Mouse (Mus musculus) ES-E14 (cell line): ENCODE measurements around the gene Mef2c. TPM values are rescaled to one million over a fixed set of nuclear protein-coding genes. Genes with fewer than 3 reads are reported as not detected.

Experiments used
- DNase-seq: peaks from one replicate; pipeline ENCODE4 v3.0.0-alpha.2; 2013; ENCODE audit warnings: low read depth, low spot score
- H3K27ac ChIP-seq: 2 replicates; pipeline ENCODE4 v1.5.1; 2012; ENCODE audit warnings: low read depth, mild to moderate bottlenecking, low read length, moderate library complexity, mixed read lengths; ENCODE audit not compliant: poor library complexity, insufficient read depth, severe bottlenecking
- H3K36me3 ChIP-seq: 2 replicates; pipeline ENCODE4 v1.6.1; 2012; ENCODE audit warnings: mild to moderate bottlenecking, low read length, moderate library complexity, mixed read lengths; ENCODE audit not compliant: control insufficient read depth, poor library complexity, insufficient read depth, severe bottlenecking
- H3K4me1 ChIP-seq, 2 experiments: fragments of 150-350 bp in 1 of 2; sonication (generic) in 1 of 2; 2 replicates each; pipeline ENCODE4 v1.6.1; 2012; ENCODE audit warnings: low read length in 2 of 2, mild to moderate bottlenecking in 1 of 2, mixed read lengths in 1 of 2; ENCODE audit not compliant: control insufficient read depth in 2 of 2, insufficient read depth in 2 of 2, poor library complexity in 1 of 2
- H3K4me3 ChIP-seq, 2 experiments: fragments of 150-350 bp in 1 of 2; sonication (generic) in 1 of 2; 2 replicates each; pipeline ENCODE4 v1.5.1; 2012; ENCODE audit warnings: low read length in 2 of 2, low read depth in 1 of 2, mild to moderate bottlenecking in 1 of 2, mixed read lengths in 1 of 2; ENCODE audit not compliant: insufficient read depth in 1 of 2, poor library complexity in 1 of 2, severe bottlenecking in 1 of 2
- H3K9ac ChIP-seq: 2 replicates; pipeline ENCODE4 v1.6.1; 2012; ENCODE audit warnings: low read depth, mild to moderate bottlenecking, low read length, mixed read lengths; ENCODE audit not compliant: poor library complexity, insufficient read depth, severe bottlenecking
- H3K9me3 ChIP-seq: fragments of 150-350 bp; sonication (generic); 2 replicates; pipeline ENCODE4 v1.6.1; 2012; ENCODE audit warnings: low read depth, mild to moderate bottlenecking, low read length; ENCODE audit not compliant: control insufficient read depth, insufficient read depth
- CHD2 ChIP-seq: IDR thresholded peaks from 2 replicates; pipeline ENCODE4 v1.6.1; 2014; ENCODE audit warnings: mild to moderate bottlenecking, low read depth, low read length, inconsistent platforms
- HCFC1 ChIP-seq: IDR thresholded peaks from 2 replicates; pipeline ENCODE4 v1.6.1; 2012; ENCODE audit warnings: low read length, inconsistent platforms, borderline replicate concordance; ENCODE audit not compliant: insufficient read depth
- MAFK ChIP-seq: IDR thresholded peaks from 2 replicates; pipeline ENCODE4 v1.6.1; 2014; ENCODE audit warnings: mild to moderate bottlenecking, low read depth, low read length, inconsistent platforms; ENCODE audit not compliant: insufficient read depth
- ZC3H11A ChIP-seq: IDR thresholded peaks from 2 replicates; pipeline ENCODE4 v1.6.1; 2012; ENCODE audit warnings: low read depth, mild to moderate bottlenecking, inconsistent platforms, low read length, borderline replicate concordance
- ZNF384 ChIP-seq: IDR thresholded peaks from 2 replicates; pipeline ENCODE4 v1.6.1; 2012; ENCODE audit warnings: low read depth, low read length, inconsistent platforms
- in situ Hi-C, 2 experiments: fragments of 600-800 bp; cut with MboI; formaldehyde crosslinking; loops; one replicate each; pipeline ENCODE4 v1.15.1; 2025; ENCODE audit warnings: low sequenced_read_pairs in 2 of 2, inconsistent platforms in 1 of 2; ENCODE audit not compliant: unreplicated experiment in 2 of 2
- total RNA-seq: library from RNA; depleted of rRNA; stranded (reverse); fragments of 300-350 nt; gene quantifications from 2 replicates; pipeline ENCODE4 v1.2.3, GENCODE M21; 2012

Mef2c gene
- total RNA-seq, 1 experiment = 0.76 TPM

DNA sequence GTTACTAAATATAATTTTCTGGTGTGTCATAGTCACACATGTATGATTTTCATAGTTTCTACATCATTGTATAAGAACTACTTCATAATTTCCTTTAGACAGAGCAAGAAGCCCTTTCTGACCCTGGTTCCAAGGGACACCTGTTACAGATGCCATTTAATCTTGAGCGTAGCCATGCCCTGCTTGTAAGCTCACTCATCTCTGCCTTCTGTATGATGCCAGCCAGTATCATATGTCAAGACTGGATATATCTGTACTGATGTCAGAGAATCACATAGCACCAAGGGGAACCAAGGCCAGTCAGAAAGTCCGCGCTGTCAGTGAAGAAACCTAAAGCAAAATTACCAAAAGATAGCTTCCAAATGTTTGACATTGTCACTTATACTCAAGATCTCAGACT, 133.8 kb downstream of the Mef2c start:
- Histone ChIP-seq H3K36me3 (no peaks in the 10 kb centered on the region), H3K9ac (no peak overlapping the region), H3K9me3 (no peaks in the 10 kb centered on the region), H3K4me3 (no peak overlapping the region), H3K27ac (no peak overlapping the region), H3K4me1 (no peaks in the 10 kb centered on the region)
- in situ Hi-C loops = no loop called here
- TF ChIP-seq HCFC1 (no peak), MAFK (no peak), CHD2 (no peak), ZC3H11A (no peak), ZNF384 (no peak)
- no peak for DNase-seq

DNA sequence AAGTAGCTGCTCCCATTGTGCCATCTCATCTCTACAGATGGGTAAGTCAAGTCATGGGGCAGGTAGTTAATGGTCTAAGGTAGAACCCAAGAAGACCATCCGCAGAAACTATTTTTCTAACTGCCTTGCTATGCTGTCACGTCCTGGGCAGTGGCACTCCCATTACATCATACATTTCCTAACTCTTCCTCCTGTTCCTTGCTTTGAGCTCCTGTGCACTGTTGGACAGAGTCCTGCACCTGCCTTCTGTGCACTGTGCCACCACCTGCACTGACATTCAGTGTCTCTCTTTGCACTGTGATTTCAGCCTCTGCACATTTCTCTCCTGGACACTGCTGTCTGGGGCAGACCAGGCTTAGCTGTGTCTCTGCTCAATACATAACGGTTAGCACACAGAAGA, 134.9 kb downstream of the Mef2c start:
- H3K4me3 ChIP-seq = no peak overlapping the region
- H3K27ac ChIP-seq = no peak overlapping the region
- no peaks in the 10 kb centered on the region for H3K36me3 ChIP-seq
- in situ Hi-C loops = no loop called here
- no peaks in the 10 kb centered on the region for H3K4me1 ChIP-seq
- no peak for TF ChIP-seq ZC3H11A
- TF ChIP-seq HCFC1 = no peak
- no peak for TF ChIP-seq CHD2
- TF ChIP-seq MAFK = no peak
- TF ChIP-seq ZNF384 = no peak
- H3K9ac ChIP-seq = no peak overlapping the region
- DNase-seq = no peak
- H3K9me3 ChIP-seq = no peaks in the 10 kb centered on the region

DNA sequence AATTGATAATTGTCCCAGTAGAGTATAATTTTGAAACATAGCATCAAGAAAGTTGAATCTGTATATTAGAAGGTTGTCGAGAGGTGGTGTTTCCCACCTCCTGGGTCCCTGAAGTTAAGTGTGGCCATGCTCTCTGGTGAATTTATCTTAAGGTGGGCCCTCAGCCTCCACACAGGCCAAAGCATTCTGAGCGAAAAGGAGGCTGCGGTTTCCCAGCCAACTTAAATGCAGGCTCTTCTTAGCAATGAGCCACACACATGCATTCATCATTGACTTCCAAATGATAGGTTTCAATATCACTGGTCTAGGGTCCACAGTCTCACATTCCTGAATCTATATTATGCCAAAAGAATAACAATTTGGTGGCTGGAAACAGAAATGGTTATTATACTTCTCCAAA, 145.2 kb downstream of the Mef2c start:
- no peak for DNase-seq
- Histone ChIP-seq H3K4me3 (no peak overlapping the region), H3K36me3 (no peaks in the 10 kb centered on the region), H3K9me3 (no peaks in the 10 kb centered on the region), H3K4me1 (no peaks in the 10 kb centered on the region), H3K9ac (no peak overlapping the region), H3K27ac (no peak overlapping the region)
- TF ChIP-seq CHD2 (no peak), ZNF384 (no peak), HCFC1 (no peak), MAFK (no peak), ZC3H11A (no peak)
- in situ Hi-C loops = no loop called here

DNA sequence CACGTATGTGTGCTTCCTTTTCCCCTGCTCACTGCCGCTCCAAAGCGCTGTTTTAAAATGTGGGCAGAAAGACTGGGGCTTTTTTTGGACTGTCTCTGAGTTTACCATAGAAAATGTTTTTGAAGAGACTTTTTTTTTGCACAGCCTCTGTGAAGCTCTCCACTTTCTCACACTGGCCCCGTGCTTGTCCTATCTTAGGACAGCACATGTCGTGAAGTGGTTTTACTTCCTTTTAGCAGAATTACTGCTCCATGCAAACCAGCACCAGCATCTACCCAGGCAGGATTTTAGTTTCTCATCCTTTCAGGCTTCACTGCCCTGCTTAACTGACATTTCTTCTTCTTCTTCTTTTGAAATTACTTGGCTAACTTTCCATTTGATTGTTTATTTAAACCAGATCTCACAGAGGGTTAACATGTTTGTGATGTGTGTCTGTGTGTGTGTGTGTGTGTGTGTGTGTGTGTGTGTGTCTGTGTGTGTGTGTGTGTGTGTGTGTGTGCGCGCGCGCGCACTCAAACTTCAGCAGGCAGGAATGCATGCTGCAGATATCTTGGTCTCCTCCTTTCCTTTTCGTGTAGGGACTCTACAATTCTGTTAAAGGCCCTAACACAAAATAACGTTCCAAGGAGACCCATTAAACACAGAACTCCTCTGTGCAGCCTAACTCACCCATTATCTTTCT, 146.1 kb downstream of the Mef2c start:
- no peak for DNase-seq
- Histone ChIP-seq H3K9me3 (no peaks in the 10 kb centered on the region), H3K27ac (no peak overlapping the region), H3K4me1 (no peaks in the 10 kb centered on the region), H3K9ac (no peak overlapping the region), H3K36me3 (no peaks in the 10 kb centered on the region), H3K4me3 (no peak overlapping the region)
- TF ChIP-seq MAFK (no peak), ZNF384 (no peak), ZC3H11A (no peak), CHD2 (no peak), HCFC1 (no peak)
- in situ Hi-C loops = loop anchor here in 1 of 2 experiments (25.0 kb wide), 1 partner anchor 1112 kb away; no protein-coding TSS in a partner anchor

DNA sequence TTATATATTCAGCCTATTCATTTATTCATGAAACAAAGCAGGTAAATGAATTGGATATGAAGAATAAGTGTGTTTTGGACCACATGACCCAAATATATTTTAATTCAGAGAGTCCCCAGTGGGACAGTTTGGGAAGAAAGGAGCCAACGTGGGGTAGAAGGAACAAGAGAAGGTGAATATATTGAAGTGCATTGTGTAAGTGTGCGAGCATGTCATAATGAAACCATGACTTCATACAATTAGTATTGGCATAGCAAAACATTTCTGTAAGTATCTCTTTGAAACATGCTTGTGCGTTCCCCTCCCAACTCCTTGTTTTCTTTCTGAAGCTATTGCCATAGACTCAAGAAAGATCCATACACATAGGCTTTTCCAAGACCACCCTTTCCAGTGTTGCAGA, 147.0 kb downstream of the Mef2c start:
- Histone ChIP-seq H3K4me1 (no peaks in the 10 kb centered on the region), H3K4me3 (no peak overlapping the region), H3K36me3 (no peaks in the 10 kb centered on the region), H3K9me3 (no peaks in the 10 kb centered on the region), H3K27ac (no peak overlapping the region), H3K9ac (no peak overlapping the region)
- in situ Hi-C loops = loop anchor here in 1 of 2 experiments (25.0 kb wide), 1 partner anchor 1111 kb away; no protein-coding TSS in a partner anchor
- no peak for DNase-seq
- TF ChIP-seq CHD2 = no peak
